Mouse (Mus musculus) cerebellum, adult 2 months (tissue): ENCODE measurements around the gene H2-M10.3. TPM values are rescaled to one million over a fixed set of nuclear protein-coding genes. Genes with fewer than 3 reads are reported as not detected.

ENCODE experiments used
- DNase-seq, 2 experiments: peaks; one replicate each; pipeline ENCODE4 v3.0.0; 2021
- H3K27ac ChIP-seq: fragments of 200-500 bp; 2 replicates; pipeline ENCODE4 v1.5.1; 2012; ENCODE audit warnings: low read length, control low read depth, inconsistent platforms; ENCODE audit not compliant: insufficient read depth
- H3K27me3 ChIP-seq: fragments of 200-500 bp; 2 replicates; pipeline ENCODE4 v1.6.1; 2012; ENCODE audit warnings: inconsistent platforms, mild to moderate bottlenecking, low read length, moderate library complexity; ENCODE audit not compliant: control insufficient read depth, insufficient read depth
- H3K4me1 ChIP-seq: fragments of 200-500 bp; 2 replicates; pipeline ENCODE4 v1.6.1; 2011; ENCODE audit warnings: low read length; ENCODE audit not compliant: control insufficient read depth, insufficient read depth
- H3K4me3 ChIP-seq: fragments of 200-500 bp; replicated peaks from 2 replicates; pipeline ENCODE3; 2011; ENCODE audit warnings: mild to moderate bottlenecking, low read depth, low read length, control low read depth; ENCODE audit not compliant: insufficient read depth
- CTCF ChIP-seq: fragments of 200-500 bp; IDR thresholded peaks from 2 replicates; pipeline ENCODE4 v1.5.1; 2011; ENCODE audit warnings: low read depth, mild to moderate bottlenecking, control low read depth, low read length, moderate library complexity, borderline replicate concordance; ENCODE audit not compliant: insufficient read depth
- POLR2A ChIP-seq: fragments of 200-500 bp; IDR thresholded peaks from 2 replicates; pipeline ENCODE4 v1.6.1; 2011; ENCODE audit warnings: low read length, control low read depth, borderline replicate concordance; ENCODE audit not compliant: insufficient read depth
- WGBS: fragments of 180-500 bp; shearing (Covaris S2); methylation state at CpG from one replicate; pipeline ENCODE4 v1.1.7; 2018; 5-methylcytosine and 5-hydroxymethylcytosine counted together
- polyA plus RNA-seq: library from polyadenylated mRNA; depleted of rRNA; stranded (reverse); fragments of >200 nt; gene quantifications from 2 replicates; pipeline ENCODE4 v1.2.3, GENCODE M21; 2012; rRNA removed

The H2-M10.3 gene
- polyA plus RNA-seq, 1 experiment = not detected

DNA sequence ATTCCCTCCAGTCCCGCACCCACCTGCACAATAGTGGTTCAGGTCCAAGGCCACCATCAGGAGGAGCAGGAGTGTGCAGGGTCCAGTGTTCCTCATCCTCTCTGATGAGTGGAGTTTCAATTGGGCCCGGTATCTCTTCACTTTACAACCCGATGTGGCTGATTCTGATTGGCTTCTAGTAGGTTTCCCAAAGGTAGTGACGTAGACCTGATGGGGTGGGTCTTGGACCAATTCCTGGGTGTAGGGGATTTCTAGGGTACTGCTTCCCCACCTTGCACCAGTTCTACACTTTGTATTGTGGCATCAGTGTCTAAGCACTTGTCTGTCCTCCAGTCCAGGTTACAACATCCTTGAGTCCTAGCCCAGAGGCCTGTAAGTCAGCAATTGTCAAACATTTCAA is 42.2 kb downstream of the H2-M10.3 start, which contains the start of gene H2-M10.1:
Gene H2-M10.1 (minus strand): TSS at position 101 of the 400 bp plus-strand sequence.
- Histone ChIP-seq H3K4me3 (no peak within 1 kb of the TSS), H3K4me1 (no peaks in the 10 kb centered on the region), H3K27ac (no peak within 1 kb of the TSS), H3K27me3 (no peaks in the 10 kb centered on the region)
- no peak for DNase-seq
- 87% methylated on average over 4 of the region's 4 CpGs for WGBS
- TF ChIP-seq POLR2A = no peak
- no peak for TF ChIP-seq CTCF

DNA sequence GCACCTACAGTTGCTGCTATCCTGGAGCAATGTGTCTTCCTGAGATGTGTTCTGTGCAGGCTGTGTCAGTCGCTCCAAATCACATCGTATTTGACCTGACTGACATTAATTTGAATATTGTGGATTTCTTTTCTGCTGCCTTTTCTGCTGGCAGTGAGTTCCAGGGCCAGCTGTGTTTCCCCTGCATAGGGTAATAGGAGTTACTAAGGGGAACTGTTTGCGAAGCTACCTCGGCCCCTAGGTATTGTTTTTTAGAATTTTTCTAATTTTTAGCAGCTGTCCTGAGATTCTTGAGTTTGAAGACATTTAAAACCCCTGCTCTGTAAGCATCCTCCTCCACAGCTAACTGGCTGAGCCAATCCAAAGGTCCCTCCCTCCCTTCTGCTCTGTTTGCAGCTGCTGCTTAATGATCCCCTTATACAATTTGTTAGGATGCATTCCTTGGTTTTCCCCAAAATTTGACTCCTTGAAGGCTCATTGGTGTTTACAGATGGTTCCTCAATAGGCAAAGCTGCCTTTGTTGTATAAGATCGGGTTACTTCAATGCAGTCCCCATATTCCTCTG is 52.4 kb downstream of the H2-M10.3 start:
- Histone ChIP-seq H3K27ac (peak overlapping the region; percentile 74; the same call in 1 of the 2 replicates), H3K4me1 (no peaks in the 10 kb centered on the region), H3K4me3 (peak overlapping the region; percentile 85), H3K27me3 (no peaks in the 10 kb centered on the region)
- DNase-seq = no peak
- TF ChIP-seq POLR2A (no peak), CTCF (no peak)
- 28% methylated on average over 5 of the region's 5 CpGs for WGBS

DNA sequence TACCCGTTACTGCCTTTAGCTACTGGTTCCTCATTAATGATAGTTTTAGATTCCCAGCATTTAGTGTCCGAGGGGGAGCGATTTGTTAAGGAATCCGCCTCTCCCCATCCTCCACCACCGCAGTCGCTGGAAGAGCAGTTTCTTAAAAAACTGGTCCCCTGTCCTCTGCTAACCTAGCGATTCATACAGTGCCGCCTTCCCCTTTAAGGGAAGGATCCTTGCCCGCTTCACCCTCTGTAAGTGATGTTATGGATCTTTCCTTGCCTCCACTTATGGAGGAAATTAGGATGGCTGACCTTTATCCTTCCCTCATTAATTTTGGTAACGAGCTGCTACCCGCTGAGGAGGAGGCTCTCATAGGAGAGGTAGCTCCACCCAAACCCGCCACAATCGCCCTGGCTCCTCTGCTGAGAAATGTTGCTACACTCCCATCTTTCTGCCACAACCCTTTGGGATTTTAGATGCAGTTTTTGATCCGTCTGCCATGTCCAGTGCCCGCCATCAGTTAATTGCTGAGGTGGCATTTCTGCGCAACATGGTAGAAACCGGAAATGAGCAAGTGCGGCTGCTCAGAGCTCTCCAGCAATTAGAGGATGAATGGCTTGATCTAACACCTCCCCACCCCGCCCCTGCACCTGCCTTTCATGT is 53.1 kb downstream of the H2-M10.3 start:
- peak; percentile 87 to 89 for DNase-seq
- WGBS = 1% methylated on average over 19 of the region's 19 CpGs
- TF ChIP-seq CTCF = no peak
- peak; percentile 70; the same call in 1 of the 2 replicates for TF ChIP-seq POLR2A
- no peaks in the 10 kb centered on the region for H3K27me3 ChIP-seq
- H3K4me3 ChIP-seq = peak overlapping the region; percentile 85
- no peaks in the 10 kb centered on the region for H3K4me1 ChIP-seq
- peak overlapping the region; percentile 91 for H3K27ac ChIP-seq

Other genes starting within 250 kb of the H2-M10.3 start
- gene Gm19684, start 246.7 kb downstream of the H2-M10.3 start, polyA plus RNA-seq = 0.10 TPM in 1 of 2 replicates, not detected in the other
- gene Gm7030, start 239.0 kb downstream of the H2-M10.3 start, polyA plus RNA-seq = not detected in 2 replicates
- not detected in 2 replicates for gene Gm8909, start 199.9 kb downstream of the H2-M10.3 start, polyA plus RNA-seq
- gene H2-T3, start 178.1 kb downstream of the H2-M10.3 start, polyA plus RNA-seq = not detected in 2 replicates
- gene Rpp21, start 110.3 kb downstream of the H2-M10.3 start, polyA plus RNA-seq = 71.2 and 71.8 TPM in 2 replicates
- 55.6 and 57.9 TPM in 2 replicates for gene Trim39, start 96.2 kb downstream of the H2-M10.3 start, polyA plus RNA-seq
- not detected in 2 replicates for gene H2-M10.2, start 81.9 kb downstream of the H2-M10.3 start, polyA plus RNA-seq
- not detected in 2 replicates for gene H2-M10.1, start 42.3 kb downstream of the H2-M10.3 start, polyA plus RNA-seq
- not detected in 2 replicates for gene H2-M10.4, start 93.9 kb upstream of the H2-M10.3 start, polyA plus RNA-seq
- gene H2-M11, start 178.7 kb upstream of the H2-M10.3 start, polyA plus RNA-seq = not detected in 2 replicates